Mouse (Mus musculus) mature B cell (primary cell): ENCODE data around the gene Arntl2.

ENCODE experiments used
- in situ Hi-C: fragments of 300-500 bp; cut with MboI; formaldehyde crosslinking; loops from 2 replicates; pipeline ENCODE4 v1.14.3; 2019

Arntl2 gene

DNA sequence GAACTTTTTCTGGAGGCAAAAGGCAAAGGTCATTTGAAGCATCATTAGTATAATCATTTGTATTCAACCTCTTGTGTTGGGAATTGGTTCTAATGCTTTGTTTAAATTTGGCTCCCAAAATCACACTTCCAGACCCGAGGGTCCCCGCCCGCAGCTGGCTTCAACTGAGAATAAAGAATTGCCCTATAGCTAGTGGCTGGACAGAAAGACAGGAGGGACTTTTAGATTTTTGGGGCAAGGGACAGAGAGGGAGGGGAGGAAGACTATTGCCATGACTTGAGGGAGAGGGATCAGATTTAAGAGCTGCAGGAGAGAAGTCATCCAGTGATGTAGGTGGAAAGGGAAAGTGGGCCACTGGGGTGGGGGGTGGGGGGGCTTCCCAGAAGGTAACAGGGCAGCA lies 14.3 kb upstream of the Arntl2 start:
- in situ Hi-C loops = no loop called here

DNA sequence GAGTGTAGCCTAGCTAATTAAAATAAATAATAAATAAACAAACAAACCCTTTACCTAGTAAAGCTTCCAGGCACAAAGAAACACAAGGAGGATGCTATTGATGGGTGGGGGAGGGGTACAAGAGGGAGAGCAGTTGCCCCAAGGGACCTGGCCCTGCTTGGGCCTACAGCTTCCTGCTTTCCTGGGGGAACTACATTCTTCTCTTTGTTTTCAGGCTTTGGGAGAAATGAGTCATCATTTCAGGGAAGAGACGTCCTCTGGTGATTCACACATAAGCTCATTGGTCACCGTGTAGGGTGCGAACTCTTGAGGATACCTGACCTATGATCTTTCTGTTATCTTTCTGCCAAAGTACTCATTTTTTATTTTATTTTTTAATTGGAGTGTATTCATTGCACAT lies 2.3 kb upstream of the Arntl2 start:
- in situ Hi-C loops = no loop called here

DNA sequence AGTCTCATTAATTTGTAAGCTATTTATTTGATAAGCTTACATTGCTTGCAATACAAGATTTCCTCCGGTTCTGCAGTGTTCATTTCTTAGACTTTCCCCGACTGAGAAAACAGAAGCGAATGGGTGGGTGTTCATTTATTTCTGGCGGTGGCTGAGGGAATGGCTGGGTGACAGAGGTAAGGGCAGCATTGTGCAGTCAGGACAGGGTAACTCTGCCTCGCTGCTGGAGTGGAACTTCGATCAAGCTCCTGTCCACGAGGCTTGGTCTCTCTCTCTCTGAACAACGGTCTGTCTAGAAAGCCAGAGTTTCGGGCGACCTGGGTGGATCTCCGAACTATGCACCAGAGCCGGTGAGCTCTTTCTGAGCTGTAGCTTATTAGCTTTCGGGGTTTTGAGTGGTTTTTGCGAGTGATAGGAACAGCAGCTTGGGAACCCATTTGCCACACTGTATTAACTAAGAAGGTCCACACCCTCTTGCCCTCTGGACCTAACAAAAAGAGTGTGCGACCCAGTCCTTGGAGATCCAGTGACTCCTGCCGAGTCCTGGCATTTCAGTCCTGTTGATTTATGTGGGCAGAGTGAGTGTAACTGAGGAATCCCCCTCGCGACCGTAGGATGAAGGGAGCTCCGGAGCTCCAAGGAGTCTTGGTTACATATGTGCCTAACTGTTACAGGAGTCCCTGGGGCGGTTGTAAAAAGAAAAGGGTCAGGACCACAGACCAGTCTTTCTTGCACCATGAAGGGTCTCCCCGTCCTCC lies 510 bp upstream of the Arntl2 start:
- in situ Hi-C loops = no loop called here

DNA sequence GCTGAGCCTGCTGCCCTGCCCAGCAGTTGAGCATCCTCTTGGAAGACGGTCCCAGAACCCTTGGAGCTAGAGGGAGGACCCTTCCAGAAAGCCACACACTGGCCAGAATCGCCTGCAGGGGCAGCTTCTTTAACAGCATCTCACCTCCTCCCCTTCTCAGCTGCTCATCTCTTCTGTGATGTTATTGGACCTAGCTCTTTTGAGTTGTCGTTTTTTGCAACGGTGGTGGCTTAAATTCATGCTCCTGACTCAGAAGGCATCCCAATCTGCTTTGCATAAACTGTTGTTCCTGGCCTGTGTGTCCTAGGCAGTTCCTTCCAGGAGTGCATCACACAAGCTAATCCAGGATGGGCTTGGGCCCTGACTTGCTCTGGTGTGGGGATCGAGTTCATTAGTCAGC lies 1.6 kb downstream of the Arntl2 start:
- in situ Hi-C loops = no loop called here

DNA sequence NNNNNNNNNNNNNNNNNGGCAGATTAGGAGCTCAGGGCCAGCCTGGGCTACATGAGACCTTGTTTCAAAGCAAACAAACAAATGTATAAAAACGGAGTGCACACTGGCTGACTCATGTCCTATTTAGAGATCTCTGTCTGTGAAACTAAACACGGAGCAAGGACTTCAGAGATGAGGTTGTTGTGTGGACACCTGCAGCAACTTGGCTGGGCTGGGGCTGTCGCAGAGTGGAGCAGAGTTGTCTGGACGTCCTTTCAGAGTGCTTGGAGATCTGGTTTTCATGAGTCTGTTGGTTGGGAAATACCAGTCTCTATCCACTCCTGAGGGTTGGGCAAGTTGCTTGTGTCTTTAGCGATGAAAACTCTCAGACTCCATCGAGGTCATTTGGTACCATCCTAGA lies 14.1 kb downstream of the Arntl2 start:
- in situ Hi-C loops = no loop called here

DNA sequence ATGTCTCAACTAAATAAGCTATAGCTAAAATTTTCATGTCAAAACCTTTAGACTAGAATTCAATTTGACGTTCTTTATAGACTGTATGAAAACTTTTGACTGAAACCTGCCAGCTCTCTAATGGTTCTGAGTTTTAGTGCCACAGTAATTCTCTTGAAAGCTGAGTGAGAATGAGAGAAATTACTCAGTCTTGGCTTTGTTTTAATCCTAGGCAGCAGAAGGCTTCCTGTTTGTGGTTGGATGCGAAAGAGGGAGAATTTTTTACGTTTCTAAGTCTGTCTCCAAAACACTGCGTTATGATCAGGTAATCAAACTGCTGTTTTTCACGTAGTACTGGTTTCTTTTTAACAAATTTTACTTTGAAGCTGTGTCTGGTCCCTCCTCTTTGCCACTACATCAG lies 17.2 kb downstream of the Arntl2 start:
- in situ Hi-C loops = no loop called here

DNA sequence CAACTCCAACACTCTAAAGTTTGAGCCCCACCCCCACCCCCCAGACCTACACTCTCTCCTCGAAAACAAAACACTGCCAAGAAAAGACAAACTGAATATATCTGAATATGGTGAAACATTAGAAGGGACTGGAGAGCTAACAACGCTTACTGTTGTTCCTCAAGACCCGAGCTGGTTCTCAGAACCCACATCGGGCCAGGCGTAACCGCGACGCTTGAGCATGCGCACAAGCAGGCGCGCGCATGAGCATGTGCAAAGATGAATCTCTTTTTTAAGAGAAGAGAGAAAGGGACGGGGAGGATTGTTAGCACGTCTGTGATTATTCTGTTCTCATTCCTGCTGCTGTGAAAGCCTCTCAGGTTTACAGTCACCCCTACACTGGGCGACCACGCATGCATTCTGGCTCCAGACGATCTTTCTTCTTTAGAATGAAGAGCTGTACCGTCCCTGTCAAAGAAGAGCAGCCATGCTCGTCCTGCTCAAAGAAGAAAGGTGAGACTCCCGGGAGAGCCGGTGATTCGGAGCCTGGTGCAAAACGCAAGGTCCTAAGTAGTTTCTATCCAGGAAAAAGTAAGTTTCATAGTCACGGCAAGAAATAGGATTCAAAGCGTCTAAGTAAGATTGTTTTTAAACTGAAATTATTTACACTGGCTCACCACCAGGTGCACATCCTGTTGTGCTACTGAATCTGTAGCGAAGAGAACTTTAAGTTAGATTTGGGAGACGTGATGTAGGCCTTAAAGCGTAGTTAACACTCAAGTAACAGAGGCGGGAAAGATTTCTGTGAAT lies 24.5 kb downstream of the Arntl2 start:
- in situ Hi-C loops = no loop called here

DNA sequence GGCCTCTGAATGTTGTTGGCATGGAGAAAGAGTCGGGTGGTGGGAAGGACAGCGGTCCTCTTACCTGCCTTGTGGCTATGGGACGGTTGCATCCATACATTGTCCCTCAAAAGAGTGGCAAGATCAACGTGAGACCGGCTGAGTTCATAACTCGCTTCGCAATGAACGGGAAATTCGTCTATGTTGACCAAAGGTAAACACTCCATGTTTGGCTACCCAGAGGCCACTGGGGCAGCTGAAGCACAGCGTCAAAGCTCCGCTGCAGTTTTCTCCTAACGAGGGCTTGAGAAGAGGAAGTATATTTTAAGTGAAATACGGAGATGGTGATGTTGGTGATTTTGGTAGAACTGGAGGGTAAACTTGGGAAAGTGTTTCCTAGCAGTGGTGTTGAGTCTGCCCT lies 26.1 kb downstream of the Arntl2 start:
- in situ Hi-C loops = no loop called here

DNA sequence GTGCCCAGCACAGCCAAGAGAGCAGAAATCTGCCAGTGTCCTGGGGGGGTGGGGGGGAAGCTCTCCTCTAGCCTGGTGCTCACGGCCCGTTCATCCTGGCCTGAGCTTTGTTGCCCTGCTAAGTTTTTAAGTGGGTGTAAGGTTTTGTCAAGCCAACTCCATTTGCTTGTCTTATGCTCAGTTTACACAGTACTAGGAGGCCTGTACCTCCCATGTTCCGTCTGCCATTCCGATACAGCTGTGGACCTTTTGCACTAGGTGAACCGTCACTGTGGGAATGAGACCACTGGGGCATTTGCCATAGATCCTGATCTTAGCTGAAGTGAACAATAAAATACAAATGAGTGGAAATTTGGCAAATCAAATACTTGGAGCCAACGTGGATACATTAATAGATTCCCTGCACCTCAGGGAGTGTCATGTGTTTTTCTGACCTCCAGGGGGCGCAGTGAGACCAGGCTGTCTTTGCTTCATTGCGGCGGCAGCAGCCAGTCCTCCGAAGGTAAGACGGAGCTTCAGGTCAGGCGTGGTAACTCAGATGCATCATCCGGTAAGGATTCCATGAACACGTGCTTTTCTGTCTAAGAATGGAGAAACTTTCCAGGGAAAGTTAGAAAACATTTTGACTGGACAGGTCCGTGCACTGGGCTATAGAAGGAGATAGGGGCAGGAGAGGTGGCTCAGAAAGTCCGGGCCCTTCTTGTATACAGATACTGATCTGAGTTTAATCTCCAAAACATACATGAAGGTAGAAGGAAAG lies 29.1 kb downstream of the Arntl2 start:
- in situ Hi-C loops = no loop called here

DNA sequence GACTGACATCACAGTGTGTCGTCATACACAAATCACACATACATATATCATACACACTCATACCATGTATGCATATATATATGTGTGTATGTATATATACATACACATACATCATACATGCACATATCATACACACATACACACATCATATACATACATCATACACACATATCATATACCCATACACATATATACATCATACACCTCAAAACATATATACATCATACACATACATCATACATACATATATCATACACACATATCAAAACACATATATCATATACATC lies 29.6 kb downstream of the Arntl2 start:
- in situ Hi-C loops = no loop called here

DNA sequence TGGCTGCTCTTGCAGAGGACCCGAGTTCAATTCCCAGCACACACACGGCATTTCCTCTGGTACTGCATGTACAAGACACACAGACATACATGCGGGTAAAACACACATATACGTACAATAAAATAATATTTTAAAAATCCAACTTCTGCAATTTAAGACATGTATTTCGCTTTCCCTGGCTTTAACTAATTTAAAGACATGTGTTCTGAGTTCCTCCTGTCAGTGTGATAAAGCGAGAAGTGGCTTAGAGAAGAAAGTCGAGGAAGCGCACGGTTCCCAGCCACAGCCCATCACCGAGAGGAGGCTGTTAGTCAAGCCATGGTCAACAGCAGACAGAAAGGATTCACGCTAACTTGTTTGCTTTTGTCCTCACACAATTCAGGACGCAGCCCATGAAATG lies 35.5 kb downstream of the Arntl2 start:
- in situ Hi-C loops = no loop called here

DNA sequence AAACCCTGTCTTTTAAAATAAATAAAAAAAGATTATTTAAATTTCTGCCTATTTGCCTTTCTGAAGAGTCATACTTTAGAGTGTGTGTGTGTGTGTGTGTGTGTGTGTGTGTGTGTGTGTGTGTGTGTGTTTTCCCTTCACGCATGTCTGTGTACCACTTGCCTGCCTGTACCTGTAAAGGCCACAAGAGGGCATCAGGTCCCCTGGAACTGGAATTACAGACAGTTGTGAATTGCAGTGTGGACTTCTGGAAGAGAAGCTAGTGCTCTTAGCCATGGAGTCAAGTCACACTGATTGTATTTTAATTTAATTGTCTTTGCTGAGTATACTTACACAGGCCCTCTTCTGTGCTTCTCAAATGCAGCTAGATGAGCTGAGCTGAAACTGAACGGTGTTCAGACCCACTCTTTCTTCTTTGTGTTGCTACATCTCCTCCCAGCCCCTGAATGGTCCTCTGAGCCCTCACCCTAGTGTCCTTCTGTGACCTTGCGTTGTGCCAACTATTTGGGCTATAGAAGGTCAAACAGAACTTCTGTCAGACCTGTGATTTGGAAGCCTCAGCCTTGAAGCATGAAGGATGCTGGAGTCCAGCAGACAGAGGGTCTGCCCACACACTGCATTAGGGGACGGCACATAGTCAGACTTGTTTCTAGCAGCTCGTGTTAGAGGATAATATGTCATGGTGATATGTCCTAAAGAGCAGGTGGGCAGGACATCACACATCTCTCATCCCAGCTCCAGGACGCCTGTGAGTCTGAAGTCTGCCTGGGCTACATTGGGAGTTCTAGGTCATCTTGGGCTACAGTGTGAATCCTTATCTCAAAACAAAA lies 37.8 kb downstream of the Arntl2 start:
- in situ Hi-C loops = no loop called here

DNA sequence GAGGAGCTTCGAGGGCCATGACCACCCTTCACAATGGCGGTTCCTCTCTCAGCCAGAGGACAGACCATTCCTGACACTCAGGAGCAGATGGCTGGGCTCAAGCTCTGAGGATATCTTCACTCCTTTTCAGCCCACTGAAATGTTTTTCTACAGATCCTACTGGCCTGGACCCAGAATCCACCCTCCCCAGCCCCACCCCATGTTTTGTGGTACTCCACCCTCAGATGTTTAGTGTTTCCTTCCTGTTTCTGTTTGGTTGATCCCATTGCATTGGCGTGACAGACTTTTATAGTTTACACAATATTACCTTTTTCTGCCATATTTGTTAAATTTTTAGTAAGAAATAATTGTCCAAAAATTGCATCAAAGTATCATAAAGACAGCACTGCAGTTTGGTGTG lies 38.5 kb downstream of the Arntl2 start:
- in situ Hi-C loops = no loop called here

DNA sequence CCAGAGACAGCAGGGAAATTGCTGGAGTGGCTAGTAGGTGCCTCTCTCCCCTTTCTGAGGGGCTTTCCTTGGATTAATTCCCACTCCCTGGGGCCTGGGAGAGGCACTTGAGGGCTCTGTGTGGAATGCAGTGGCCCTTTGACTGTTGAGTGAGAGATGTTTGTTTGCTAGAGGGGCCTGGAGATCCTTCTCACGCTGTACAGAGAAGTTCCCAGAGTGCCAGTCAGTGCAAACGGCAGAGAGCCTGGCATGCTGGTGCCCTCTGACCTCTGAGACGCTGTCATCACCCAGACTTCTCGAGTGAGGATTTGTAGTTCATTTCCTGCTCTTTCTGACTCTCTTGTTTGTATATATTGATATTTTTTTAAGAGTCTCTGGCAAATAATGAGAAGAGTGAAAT lies 39.9 kb downstream of the Arntl2 start:
- in situ Hi-C loops = no loop called here

DNA sequence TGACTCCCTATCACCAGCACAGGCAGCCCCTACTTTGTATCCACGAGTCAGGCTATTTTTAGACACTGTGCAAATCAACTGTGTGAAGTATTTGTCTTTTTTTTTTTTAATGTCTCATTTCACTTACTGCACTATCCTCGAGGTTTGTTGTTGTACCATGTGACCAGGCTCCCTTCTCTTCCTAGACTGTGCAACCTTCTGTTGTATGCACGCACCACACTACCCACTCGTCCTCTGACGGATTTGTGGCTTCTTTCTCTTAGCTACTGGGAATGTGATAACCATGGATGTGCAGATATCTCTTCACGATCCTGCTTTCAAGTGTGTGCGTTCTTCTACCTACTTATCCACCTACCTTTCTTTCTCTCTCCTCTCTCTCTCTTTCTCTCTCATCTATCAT lies 41.5 kb downstream of the Arntl2 start:
- in situ Hi-C loops = no loop called here

DNA sequence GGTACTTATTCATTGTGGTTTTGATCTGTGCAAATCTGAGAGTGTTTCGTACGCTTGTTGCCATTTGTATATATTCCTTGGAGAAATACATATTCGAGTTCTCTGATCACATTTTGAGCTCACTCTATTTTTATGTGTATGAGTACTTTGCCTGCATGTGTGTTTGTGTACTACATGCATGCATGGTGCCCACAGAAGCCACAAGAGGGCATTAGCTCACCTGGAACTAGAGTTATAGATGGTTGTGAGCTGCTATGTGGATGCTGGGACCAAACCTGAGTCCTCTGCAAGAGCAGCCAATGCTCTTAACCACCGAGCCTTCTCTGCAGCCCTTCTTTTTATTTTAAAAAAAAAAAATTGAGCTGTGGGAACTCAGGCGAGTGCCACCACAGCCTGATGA lies 42.5 kb downstream of the Arntl2 start:
- in situ Hi-C loops = no loop called here

DNA sequence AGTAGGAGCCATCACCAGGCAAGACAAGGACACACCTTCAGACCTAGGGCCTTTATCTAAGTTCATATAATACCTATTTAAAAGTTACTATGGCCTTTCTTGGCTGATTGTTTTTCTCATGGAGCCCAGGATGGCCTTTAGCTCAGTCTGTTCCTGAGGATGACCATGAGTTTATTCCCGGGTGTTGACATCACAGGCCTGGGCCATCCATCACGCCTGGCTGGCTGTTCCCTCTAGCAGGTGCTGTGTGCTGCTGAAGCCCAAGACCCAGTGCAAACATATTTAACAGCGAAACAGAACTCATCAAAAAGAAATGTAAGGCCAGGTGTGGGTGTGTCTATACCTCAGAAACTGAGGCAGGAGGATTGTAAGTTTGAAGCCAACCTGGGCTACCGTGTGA lies 43.0 kb downstream of the Arntl2 start:
- in situ Hi-C loops = no loop called here

DNA sequence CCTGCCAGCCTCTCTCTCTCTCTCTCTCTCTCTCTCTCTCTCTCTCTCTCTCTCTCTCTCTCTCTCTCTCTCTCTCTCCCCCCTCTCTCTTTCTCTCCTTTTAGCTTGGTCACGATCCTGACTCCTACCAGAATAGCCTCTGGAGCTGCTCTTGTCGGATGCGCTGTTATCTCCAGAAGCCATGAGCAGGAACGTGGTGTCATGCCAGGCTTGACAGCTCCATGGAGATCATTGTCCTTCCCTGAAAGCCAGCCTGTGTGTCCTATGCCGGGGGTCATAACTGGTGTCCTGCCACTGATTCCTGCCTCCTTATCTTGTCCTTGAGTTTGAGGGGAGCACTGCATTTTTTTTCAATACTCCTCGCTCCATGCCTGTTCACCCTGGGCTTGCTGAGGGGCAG lies 49.0 kb downstream of the Arntl2 start:
- in situ Hi-C loops = no loop called here

DNA sequence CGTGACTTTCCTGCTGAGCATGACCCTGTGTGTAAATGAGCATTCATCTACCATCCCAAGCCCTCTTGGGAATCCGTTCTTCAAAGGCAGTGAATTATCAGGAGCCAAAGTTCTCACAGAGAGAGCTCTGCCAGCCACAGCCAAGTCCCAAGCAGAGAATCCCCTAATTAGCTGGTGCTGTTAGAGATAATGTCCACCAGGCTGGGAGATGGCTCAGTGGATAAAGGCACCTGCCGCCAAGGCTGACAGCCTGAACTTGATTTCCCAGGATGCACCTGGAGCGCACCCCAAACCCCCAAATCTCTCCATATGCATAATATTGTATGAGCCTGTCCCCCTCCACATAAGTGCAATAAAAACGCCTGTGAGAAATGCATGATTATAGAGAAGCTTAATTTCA lies 49.5 kb downstream of the Arntl2 start:
- in situ Hi-C loops = no loop called here

DNA sequence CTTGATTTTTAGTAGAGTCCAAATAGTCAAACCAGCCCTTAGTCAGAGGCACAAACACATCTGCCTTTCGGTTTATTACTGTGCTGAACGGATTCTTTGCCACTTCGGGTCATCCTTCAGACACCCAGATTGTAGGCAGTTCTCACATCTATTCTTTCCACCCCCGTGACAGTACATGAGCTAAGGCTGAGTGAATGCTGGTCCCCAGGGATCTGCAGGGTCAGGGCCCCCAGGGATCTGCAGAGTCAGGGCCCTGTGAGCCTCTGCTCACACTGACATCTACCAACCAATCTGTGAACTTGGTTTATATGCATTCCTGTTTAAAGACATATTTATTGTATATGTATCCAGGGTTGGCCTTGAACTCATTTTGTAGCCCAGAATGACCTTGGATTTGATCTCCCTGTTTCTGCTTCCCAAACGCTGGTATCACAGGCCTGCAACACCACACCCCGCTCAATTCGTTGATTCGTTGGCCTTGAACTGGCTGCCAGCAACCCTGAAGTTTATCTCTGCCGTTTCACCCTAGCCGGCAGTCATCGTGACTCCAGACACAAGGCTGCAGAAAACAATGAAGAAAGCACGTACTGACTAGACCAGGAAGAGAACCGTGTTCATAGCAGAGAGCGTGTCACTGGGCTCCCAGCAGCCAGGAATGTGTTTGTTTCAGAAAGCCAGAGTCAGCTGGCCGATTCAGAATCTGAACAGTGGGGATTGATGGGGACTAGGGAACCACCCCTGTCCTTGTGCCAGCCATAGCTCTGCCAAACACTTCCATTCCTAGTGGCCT lies 50.3 kb downstream of the Arntl2 start:
- in situ Hi-C loops = no loop called here

DNA sequence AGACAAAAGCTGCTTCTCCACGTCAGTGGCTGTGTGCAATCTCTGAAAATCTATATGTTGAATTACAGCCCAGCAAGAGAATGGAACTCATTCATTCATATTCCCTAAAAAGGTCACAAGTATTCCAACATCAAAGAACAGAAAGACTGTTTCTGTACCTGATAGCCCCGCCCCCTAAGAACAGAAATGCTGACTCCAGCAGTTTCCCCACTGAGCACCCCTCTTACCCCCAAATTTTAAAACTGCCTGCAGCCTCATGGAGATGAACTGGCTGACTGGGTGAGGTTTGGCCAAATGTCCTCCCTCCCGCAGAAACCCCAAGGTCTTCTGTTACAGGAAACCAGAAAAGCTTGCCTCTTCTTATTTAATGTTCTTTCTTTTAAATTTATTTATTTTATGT lies 51.5 kb downstream of the Arntl2 start:
- in situ Hi-C loops = no loop called here
